Mouse (Mus musculus) spleen, adult 2 months (tissue): ENCODE measurements at regions not wholly inside any gene's neighbourhood (a gene's known extent, or its start where the extent isn't known, plus 50 kb on each side); places are given as distances from the start of the nearest gene placed in this dataset.

ENCODE experiments used
- DNase-seq, 2 experiments: peaks; one replicate each; pipeline versions ENCODE4 v3.0.0 to v3.0.0-alpha.2; 2012 to 2021; ENCODE audit warnings: low spot score in 2 of 2, low read depth in 1 of 2
- H3K27ac ChIP-seq: fragments of 200-500 bp; 2 replicates; pipeline ENCODE4 v1.5.1; 2012; ENCODE audit warnings: low read length, inconsistent platforms; ENCODE audit not compliant: insufficient read depth
- H3K27me3 ChIP-seq: fragments of 200-500 bp; 2 replicates; pipeline ENCODE4 v1.6.1; 2012; ENCODE audit warnings: mild to moderate bottlenecking, moderate library complexity, low read length, inconsistent platforms; ENCODE audit not compliant: control insufficient read depth, insufficient read depth
- H3K36me3 ChIP-seq: fragments of 200-500 bp; 2 replicates; pipeline ENCODE4 v1.6.1; 2012; ENCODE audit warnings: mild to moderate bottlenecking, low read length, inconsistent platforms; ENCODE audit not compliant: control insufficient read depth, insufficient read depth
- H3K4me1 ChIP-seq: fragments of 200-500 bp; 2 replicates; pipeline ENCODE4 v1.6.1; 2011; ENCODE audit warnings: inconsistent platforms; ENCODE audit not compliant: control insufficient read depth, insufficient read depth, insufficient read length
- H3K4me3 ChIP-seq: fragments of 200-500 bp; 2 replicates; pipeline ENCODE4 v1.5.1; 2011; ENCODE audit warnings: mild to moderate bottlenecking, inconsistent platforms; ENCODE audit not compliant: insufficient read depth, insufficient read length; ENCODE audit errors: extremely low read depth
- CTCF ChIP-seq: fragments of 200-500 bp; IDR thresholded peaks from 2 replicates; pipeline ENCODE4 v1.5.1; 2011; ENCODE audit warnings: mild to moderate bottlenecking, inconsistent platforms; ENCODE audit not compliant: insufficient read depth, insufficient read length, insufficient replicate concordance; ENCODE audit errors: extremely low read depth
- POLR2A ChIP-seq: fragments of 200-500 bp; IDR thresholded peaks from 2 replicates; pipeline ENCODE4 v1.6.1; 2011; ENCODE audit warnings: low read depth, low read length, inconsistent platforms
- WGBS: fragments of 180-500 bp; shearing (Covaris S2); methylation state at CpG from one replicate; pipeline ENCODE4 v1.1.7; 2018; 5-methylcytosine and 5-hydroxymethylcytosine counted together

GRCm38 (mm10) chr12:93152618-93153245 lies 1303.8 kb upstream of the Sel1l start:
- H3K36me3 ChIP-seq: no peaks in the 10 kb centered on the region
- H3K4me3 ChIP-seq: no peak overlapping the region
- H3K27ac ChIP-seq: no peak overlapping the region
- TF ChIP-seq POLR2A (no peak), CTCF (peak; percentile 38; the same call in 1 of the 2 replicates)
- WGBS: 43% methylated on average over 6 of the region's 6 CpGs
- H3K27me3 ChIP-seq: no peaks in the 10 kb centered on the region
- peak; percentile 9 to 16 for DNase-seq
- H3K4me1 ChIP-seq: no peaks in the 10 kb centered on the region

GRCm38 (mm10) chr12:93151530-93151929 lies 1302.6 kb upstream of the Sel1l start:
- Histone ChIP-seq H3K4me1 (no peaks in the 10 kb centered on the region), H3K4me3 (no peak overlapping the region), H3K27me3 (no peaks in the 10 kb centered on the region), H3K27ac (no peak overlapping the region), H3K36me3 (no peaks in the 10 kb centered on the region)
- TF ChIP-seq POLR2A: no peak
- DNase-seq: no peak
- WGBS: 82% methylated on average over 7 of the region's 7 CpGs

GRCm38 (mm10) chr12:93142265-93142664 lies 1293.3 kb upstream of the Sel1l start:
- TF ChIP-seq CTCF: no peak
- no peak for TF ChIP-seq POLR2A
- no peak for DNase-seq
- no peak overlapping the region for H3K4me3 ChIP-seq
- no peak overlapping the region for H3K27ac ChIP-seq
- no peaks in the 10 kb centered on the region for H3K27me3 ChIP-seq
- H3K36me3 ChIP-seq: no peaks in the 10 kb centered on the region
- H3K4me1 ChIP-seq: no peaks in the 10 kb centered on the region
- 86% methylated on average over 3 of the region's 3 CpGs for WGBS

DNA sequence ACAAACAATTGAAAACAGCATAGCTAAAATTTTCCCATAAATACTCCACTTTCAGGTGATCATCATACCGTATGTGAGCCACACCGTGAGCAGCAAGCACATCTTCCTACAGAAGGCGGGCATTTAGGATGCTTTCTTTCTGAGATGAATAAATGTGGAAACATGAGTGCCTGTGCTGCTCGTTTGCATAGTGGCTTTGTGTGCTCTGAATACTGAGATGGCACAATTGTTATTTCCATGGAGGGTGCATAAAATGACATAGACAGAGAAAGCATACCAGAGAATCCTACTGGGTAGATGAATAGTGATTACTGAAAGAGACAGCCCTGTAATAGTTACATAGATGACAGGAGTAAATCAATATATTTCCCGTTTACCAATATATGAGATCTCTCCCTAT lies 1287.4 kb upstream of the Sel1l start:
- H3K4me3 ChIP-seq: no peak overlapping the region
- WGBS: 95% methylated on average over 5 of the region's 5 CpGs
- H3K4me1 ChIP-seq: no peaks in the 10 kb centered on the region
- no peak overlapping the region for H3K27ac ChIP-seq
- DNase-seq: no peak
- no peaks in the 10 kb centered on the region for H3K36me3 ChIP-seq
- TF ChIP-seq POLR2A: no peak
- no peaks in the 10 kb centered on the region for H3K27me3 ChIP-seq

GRCm38 (mm10) chr12:93122216-93122615 lies 1273.3 kb upstream of the Sel1l start:
- Histone ChIP-seq H3K36me3 (no peaks in the 10 kb centered on the region), H3K27ac (no peak overlapping the region), H3K27me3 (no peaks in the 10 kb centered on the region), H3K4me3 (no peak overlapping the region), H3K4me1 (no peaks in the 10 kb centered on the region)
- TF ChIP-seq CTCF (no peak), POLR2A (no peak)
- WGBS: 89% methylated on average over 2 of the region's 2 CpGs
- DNase-seq: no peak

GRCm38 (mm10) chr12:93088031-93088790 lies 1239.3 kb upstream of the Sel1l start:
- no peaks in the 10 kb centered on the region for H3K27me3 ChIP-seq
- DNase-seq: no peak
- no peaks in the 10 kb centered on the region for H3K36me3 ChIP-seq
- no peak overlapping the region for H3K27ac ChIP-seq
- WGBS: 89% methylated on average over 5 of the region's 5 CpGs
- H3K4me1 ChIP-seq: no peaks in the 10 kb centered on the region
- TF ChIP-seq CTCF: no peak
- TF ChIP-seq POLR2A: no peak
- H3K4me3 ChIP-seq: no peak overlapping the region

- DNase-seq: no peak
- no peak for TF ChIP-seq CTCF
- no peak for TF ChIP-seq POLR2A
- WGBS: 88% methylated on average over 1 of the region's 1 CpGs
- Histone ChIP-seq H3K4me3 (no peak overlapping the region), H3K27me3 (no peaks in the 10 kb centered on the region), H3K36me3 (no peaks in the 10 kb centered on the region), H3K4me1 (no peaks in the 10 kb centered on the region), H3K27ac (no peak overlapping the region)
These were observed 1214.9 kb upstream of the Sel1l start for GRCm38 (mm10) chr12:93063864-93064263.
